Comparison of ENCODE assay signal across 28 mouse cellular contexts in the genomic region with DNA sequence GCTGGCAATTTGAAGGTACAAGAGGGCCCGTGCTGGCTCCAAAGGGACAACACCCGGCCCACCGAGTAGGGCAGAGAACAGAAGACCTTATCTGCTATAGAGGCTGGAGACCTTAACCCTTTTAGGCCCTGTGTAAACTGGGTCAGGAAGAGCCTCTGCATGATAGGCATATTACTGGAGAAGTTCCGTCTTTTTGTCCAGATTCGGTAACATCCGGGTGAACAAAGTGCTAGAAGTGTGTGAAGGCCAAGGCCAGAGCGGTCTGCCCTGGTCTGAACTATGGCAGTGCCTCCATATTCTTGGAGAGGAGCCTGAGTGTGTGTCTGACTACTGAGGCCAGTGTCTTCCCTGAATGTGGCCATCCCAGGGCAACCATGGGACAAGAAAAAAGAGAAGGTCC. TPM values are rescaled to one million over a fixed set of nuclear protein-coding genes. Genes with fewer than 3 reads are reported as not detected.
"Had no signal": no experiment of that assay in that cellular context is flagged by ENCODE, and none has a peak within 500 bp of the region (broad histone marks: within the 10 kb centered on the region; RNA-seq: fewer than 3 reads in every experiment).

Gm20671 (minus strand) TSS at position 101 of the 400 bp plus-strand sequence.

- H3K27me3 ChIP-seq: kidney, embryonic 15.5 days; liver, embryonic 13.5 days; megakaryocyte, embryonic 14.5 days; midbrain, embryonic 13.5 days; neural tube, embryonic 13.5 days had no signal

- ATAC-seq: lung, postnatal 0 days; midbrain, embryonic 13.5 days; midbrain, embryonic 16.5 days had no signal

- DNase-seq: kidney, adult 11 months; kidney, adult 8-10 months; kidney, postnatal 10 days; kidney, postnatal 4 days; layer of hippocampus, postnatal 36 days; liver, embryonic 13.5 days; lung, embryonic 14.5 days; retina, postnatal 1 day; right cerebral cortex, postnatal 25 days; thymus, postnatal 25 days had no signal

- H3K4me3 ChIP-seq: kidney, embryonic 15.5 days; left cerebral cortex, adult 2 months; liver, embryonic 13.5 days; megakaryocyte, embryonic 14.5 days; midbrain, embryonic 10.5 days; midbrain, embryonic 13.5 days; myocyte; neural tube, embryonic 13.5 days had no signal

- H3K27ac ChIP-seq: kidney, embryonic 15.5 days; left cerebral cortex, adult 2 months; liver, embryonic 13.5 days; midbrain, embryonic 10.5 days; midbrain, embryonic 13.5 days; neural tube, embryonic 13.5 days had no signal

- H3K4me1 ChIP-seq: kidney, embryonic 15.5 days; liver, embryonic 13.5 days; megakaryocyte, embryonic 14.5 days; midbrain, embryonic 10.5 days; midbrain, embryonic 13.5 days; neural tube, embryonic 13.5 days had no signal

RNA-seq across cellular contexts. Expression of gene Gm20671, which starts in this region (rescaled TPM):
- total RNA-seq: layer of hippocampus, adult 18-20 months; layer of hippocampus, postnatal 10 days; layer of hippocampus, postnatal 36 days; left cerebral cortex, adult 2 months; left cerebral cortex, postnatal 10 days; left cerebral cortex, postnatal 36 days; liver, adult 2 months had no signal
- polyA plus RNA-seq: kidney, embryonic 15.5 days; limb, embryonic 11.5 days; liver, embryonic 13.5 days; liver, embryonic 16.5 days; lung, embryonic 14.5 days; lung, postnatal 0 days; midbrain, embryonic 10.5 days; midbrain, embryonic 13.5 days; midbrain, embryonic 16.5 days; myocyte; neural tube, embryonic 13.5 days; stomach, embryonic 16.5 days; thymus, postnatal 0 days had no signal
